Mouse (Mus musculus) forebrain, embryonic 13.5 days (tissue): Measurements from ENCODE around the gene Mcm2. TPM values are rescaled to one million over a fixed set of nuclear protein-coding genes. Genes with fewer than 3 reads are reported as not detected.

Source experiments
- polyA plus RNA-seq: library from polyadenylated mRNA; unstranded; fragments of >200 nt; fragmentation: Nextera tagmentation; extraction: Ambion mirVana; gene quantifications from 2 replicates; pipeline ENCODE4 v1.2.1, GENCODE M21; 2015

The Mcm2 gene
- polyA plus RNA-seq, 1 experiment from 2014 or later, result 133 TPM

Other genes starting within 250 kb of the Mcm2 start
- gene Mgll, start 174.4 kb downstream of the Mcm2 start, polyA plus RNA-seq, result 9.0 and 11.2 TPM in 2 replicates
- 32.0 and 32.3 TPM in 2 replicates for gene Abtb1, start 56.8 kb downstream of the Mcm2 start, polyA plus RNA-seq
- gene Podxl2, start 23.7 kb downstream of the Mcm2 start, polyA plus RNA-seq, result 355 and 357 TPM in 2 replicates
- 45.4 and 53.9 TPM in 2 replicates for gene Tpra1, start 3.5 kb upstream of the Mcm2 start, polyA plus RNA-seq